Mouse (Mus musculus) heart, postnatal 0 days (tissue): ENCODE results near the gene Erbb2. TPM values are rescaled to one million over a fixed set of nuclear protein-coding genes. Genes with fewer than 3 reads are reported as not detected.

Experiments used
- ATAC-seq: fragments of 200-750 bp; cut with Nextera tagmentation; 2 replicates; pipeline ENCODE4 v1.8.0; 2017; ENCODE audit warnings: low read depth, moderate number of reproducible peaks, moderate library complexity; ENCODE audit not compliant: insufficient read depth
- DNase-seq: peaks from one replicate; pipeline ENCODE4 v3.0.0-alpha.2; 2016; ENCODE audit warnings: low spot score
- H3K27ac ChIP-seq: fragments of 300-500 bp; sonication (generic); 2 replicates; pipeline ENCODE4 v1.5.1; 2014; ENCODE audit warnings: low read depth, mild to moderate bottlenecking
- H3K27me3 ChIP-seq: fragments of 300-500 bp; sonication (generic); 2 replicates; pipeline ENCODE4 v1.6.1; 2014; ENCODE audit warnings: low read length, mixed read lengths; ENCODE audit not compliant: control insufficient read depth, insufficient read depth
- H3K36me3 ChIP-seq: fragments of 300-500 bp; sonication (generic); replicated peaks from 2 replicates; pipeline ENCODE4 v1.6.1; 2014; ENCODE audit warnings: low read length, mixed read lengths; ENCODE audit not compliant: control insufficient read depth, insufficient read depth
- H3K4me1 ChIP-seq: fragments of 300-500 bp; sonication (generic); 2 replicates; pipeline ENCODE4 v1.6.1; 2014; ENCODE audit warnings: antibody characterized with exemption; ENCODE audit not compliant: control insufficient read depth, insufficient read depth
- H3K4me2 ChIP-seq: fragments of 300-500 bp; sonication (generic); 2 replicates; pipeline ENCODE4 v1.6.1; 2014; ENCODE audit warnings: low read depth, mild to moderate bottlenecking, low read length, moderate library complexity
- H3K4me3 ChIP-seq: fragments of 300-500 bp; sonication (generic); 2 replicates; pipeline ENCODE4 v1.5.1; 2014; ENCODE audit warnings: low read depth, low read length
- H3K9ac ChIP-seq: fragments of 300-500 bp; sonication (generic); replicated peaks from 2 replicates; pipeline ENCODE4 v1.6.1; 2014; ENCODE audit warnings: low read depth, low read length, mixed read lengths
- H3K9me3 ChIP-seq: fragments of 300-500 bp; sonication (generic); replicated peaks from 2 replicates; pipeline ENCODE4 v1.6.1; 2016; ENCODE audit warnings: low read length; ENCODE audit not compliant: control insufficient read depth
- CTCF ChIP-seq: IDR thresholded peaks from 2 replicates; pipeline ENCODE4 v1.5.1; 2016; ENCODE audit warnings: antibody characterized with exemption, control low read depth, low read depth
- EP300 ChIP-seq: IDR thresholded peaks from 2 replicates; pipeline ENCODE4 v1.6.1; 2016; ENCODE audit warnings: antibody characterized with exemption, low read depth
- WGBS: fragments of 180-500 bp; shearing (Covaris S2); extraction: QIAGEN DNeasy Blood & Tissue Kit; methylation state at CpG from one replicate; pipeline ENCODE4 v1.1.7; 2014; 5-methylcytosine and 5-hydroxymethylcytosine counted together
- polyA plus RNA-seq: library from polyadenylated mRNA; unstranded; fragments of >200 nt; fragmentation: Nextera tagmentation; extraction: Ambion mirVana; gene quantifications from 2 replicates; pipeline ENCODE4 v1.2.1, GENCODE M21; 2015
- total RNA-seq: library from RNA; depleted of rRNA; stranded (reverse); fragments of >200 nt; gene quantifications from 2 replicates; pipeline ENCODE4 v1.2.3, GENCODE M21; 2014; ENCODE audit warnings: low replicate concordance

The Erbb2 gene
- total and polyA plus RNA-seq, 2 experiments from 2014 or later = 15.5 to 23.2 TPM

- peaks cover 60% of the 10 kb centered on the region for H3K4me1 ChIP-seq
- TF ChIP-seq EP300 (no peak), CTCF (no peak)
- H3K4me2 ChIP-seq = no peak overlapping the region
- no peaks in the 10 kb centered on the region for H3K9me3 ChIP-seq
- peak overlapping the region; percentile 71 for H3K27ac ChIP-seq
- H3K27me3 ChIP-seq = no peaks in the 10 kb centered on the region
- peak; percentile 65 for ATAC-seq
- DNase-seq = peak; percentile 84
- H3K36me3 ChIP-seq = peaks cover 34% of the 10 kb centered on the region
- H3K9ac ChIP-seq = no peak overlapping the region
- no peak overlapping the region for H3K4me3 ChIP-seq
- 33% methylated on average over 8 of the region's 8 CpGs for WGBS
These were observed 38.0 kb upstream of the Erbb2 start for GRCm38 (mm10) chr11:98374266-98374665.

GRCm38 (mm10) chr11:98376756-98377155 lies 35.5 kb upstream of the Erbb2 start:
- Histone ChIP-seq H3K9ac (0 out of 2 replicates have a peak overlapping the region, but pooled peaks have one; percentile 13), H3K27me3 (no peaks in the 10 kb centered on the region), H3K4me3 (no peak overlapping the region), H3K27ac (peak overlapping the region; percentile 81), H3K9me3 (no peaks in the 10 kb centered on the region), H3K36me3 (peaks cover 47% of the 10 kb centered on the region), H3K4me2 (no peak overlapping the region), H3K4me1 (peaks cover 75% of the 10 kb centered on the region)
- 65% methylated on average over 5 of the region's 5 CpGs for WGBS
- ATAC-seq (no peak), DNase-seq (peak; percentile 2)
- TF ChIP-seq CTCF (no peak), EP300 (no peak)

GRCm38 (mm10) chr11:98377787-98378186 lies 34.5 kb upstream of the Erbb2 start:
- Histone ChIP-seq H3K4me2 (no peak overlapping the region), H3K4me3 (no peak overlapping the region), H3K9me3 (no peaks in the 10 kb centered on the region), H3K27ac (peak overlapping the region; percentile 81), H3K36me3 (peaks cover 47% of the 10 kb centered on the region), H3K4me1 (peaks cover 72% of the 10 kb centered on the region), H3K27me3 (no peaks in the 10 kb centered on the region), H3K9ac (no peak overlapping the region)
- DNase-seq (peak; percentile 45), ATAC-seq (peak; percentile 52)
- 28% methylated on average over 11 of the region's 11 CpGs for WGBS
- TF ChIP-seq EP300 (no peak), CTCF (no peak)

- H3K27ac ChIP-seq = peak overlapping the region; percentile 88
- TF ChIP-seq CTCF = no peak
- TF ChIP-seq EP300 = no peak
- DNase-seq (peak; percentile 50), ATAC-seq (0 out of 2 replicates have a peak, but pooled peaks have one; percentile 21)
- H3K36me3 ChIP-seq = peaks cover 47% of the 10 kb centered on the region
- no peak overlapping the region for H3K4me2 ChIP-seq
- no peaks in the 10 kb centered on the region for H3K9me3 ChIP-seq
- no peaks in the 10 kb centered on the region for H3K27me3 ChIP-seq
- no peak overlapping the region for H3K9ac ChIP-seq
- WGBS = 62% methylated on average over 7 of the region's 7 CpGs
- H3K4me3 ChIP-seq = no peak overlapping the region
- H3K4me1 ChIP-seq = peaks cover 66% of the 10 kb centered on the region
These were observed 32.9 kb upstream of the Erbb2 start for GRCm38 (mm10) chr11:98379379-98379778.

- Histone ChIP-seq H3K36me3 (peaks cover 47% of the 10 kb centered on the region), H3K4me2 (no peak overlapping the region), H3K27me3 (no peaks in the 10 kb centered on the region), H3K27ac (peak overlapping the region; percentile 88), H3K4me1 (peaks cover 59% of the 10 kb centered on the region), H3K9ac (no peak overlapping the region), H3K4me3 (no peak overlapping the region), H3K9me3 (no peaks in the 10 kb centered on the region)
- ATAC-seq = 0 out of 2 replicates have a peak, but pooled peaks have one; percentile 13
- TF ChIP-seq CTCF (no peak), EP300 (no peak)
- 52% methylated on average over 6 of the region's 6 CpGs for WGBS
- peak; percentile 69 for DNase-seq
These were observed 32.2 kb upstream of the Erbb2 start for GRCm38 (mm10) chr11:98380106-98380505.

- Histone ChIP-seq H3K27me3 (no peaks in the 10 kb centered on the region), H3K4me3 (no peak overlapping the region), H3K27ac (peak overlapping the region; percentile 25; the same call in 1 of the 2 replicates), H3K4me1 (peaks cover 53% of the 10 kb centered on the region), H3K9ac (no peak overlapping the region), H3K36me3 (peaks cover 34% of the 10 kb centered on the region), H3K9me3 (no peaks in the 10 kb centered on the region), H3K4me2 (no peak overlapping the region)
- ATAC-seq = no peak
- DNase-seq = no peak
- WGBS = 92% methylated on average over 2 of the region's 2 CpGs
- TF ChIP-seq EP300 (no peak), CTCF (no peak)
These were observed 30.6 kb upstream of the Erbb2 start for GRCm38 (mm10) chr11:98381651-98382050.
